Mouse (Mus musculus) intestine, postnatal 0 days (tissue): ENCODE results near the gene Kmt2d. TPM values are rescaled to one million over a fixed set of nuclear protein-coding genes. Genes with fewer than 3 reads are reported as not detected.
A peak's percentile ranks its signal among the peaks of the same experiment; 100 is the strongest.

ENCODE experiments used
- ATAC-seq: fragments of 200-750 bp; cut with Nextera tagmentation; 2 replicates; pipeline ENCODE4 v1.8.0; 2017; ENCODE audit warnings: mild to moderate bottlenecking, moderate TSS enrichment, moderate library complexity
- H3K27ac ChIP-seq: fragments of 300-500 bp; sonication (generic); 2 replicates; pipeline ENCODE4 v1.5.1; 2014; ENCODE audit warnings: mild to moderate bottlenecking, low read depth, low read length, moderate library complexity
- H3K27me3 ChIP-seq: fragments of 300-500 bp; sonication (generic); replicated peaks from 2 replicates; pipeline ENCODE4 v1.6.1; 2014; ENCODE audit warnings: low read length, mixed read lengths; ENCODE audit not compliant: control insufficient read depth, insufficient read depth
- H3K36me3 ChIP-seq: fragments of 300-500 bp; sonication (generic); 2 replicates; pipeline ENCODE4 v1.6.1; 2014; ENCODE audit warnings: mild to moderate bottlenecking, moderate library complexity; ENCODE audit not compliant: control insufficient read depth, insufficient read depth
- H3K4me1 ChIP-seq: fragments of 300-500 bp; sonication (generic); replicated peaks from 2 replicates; pipeline ENCODE4 v1.6.1; 2014; ENCODE audit warnings: antibody characterized with exemption, low read length, mixed read lengths; ENCODE audit not compliant: control insufficient read depth, insufficient read depth
- H3K4me2 ChIP-seq: fragments of 300-500 bp; sonication (generic); replicated peaks from 2 replicates; pipeline ENCODE4 v1.6.1; 2014; ENCODE audit warnings: low read depth, mild to moderate bottlenecking, moderate library complexity
- H3K4me3 ChIP-seq: fragments of 300-500 bp; sonication (generic); 2 replicates; pipeline ENCODE4 v1.5.1; 2014; ENCODE audit warnings: low read depth, low read length
- H3K9ac ChIP-seq: fragments of 300-500 bp; sonication (generic); 2 replicates; pipeline ENCODE4 v1.6.1; 2014; ENCODE audit warnings: mild to moderate bottlenecking, low read depth, low read length
- H3K9me3 ChIP-seq: fragments of 300-500 bp; sonication (generic); 2 replicates; pipeline ENCODE4 v1.6.1; 2016; ENCODE audit warnings: mixed run types; ENCODE audit not compliant: control insufficient read depth
- CTCF ChIP-seq: sonication (generic); IDR thresholded peaks from 2 replicates; pipeline ENCODE4 v1.5.1; 2016; ENCODE audit warnings: low read depth, mild to moderate bottlenecking, control low read depth, antibody characterized with exemption, moderate library complexity
- WGBS: fragments of 180-500 bp; shearing (Covaris S2); extraction: QIAGEN DNeasy Blood & Tissue Kit; methylation state at CpG from one replicate; pipeline ENCODE4 v1.1.7; 2014; 5-methylcytosine and 5-hydroxymethylcytosine counted together
- polyA plus RNA-seq: library from polyadenylated mRNA; unstranded; fragments of >200 nt; fragmentation: Nextera tagmentation; extraction: Ambion mirVana; gene quantifications from 2 replicates; pipeline ENCODE4 v1.2.1, GENCODE M21; 2015

Kmt2d gene
- polyA plus RNA-seq, 1 experiment from 2014 or later: 5.3 TPM

DNA sequence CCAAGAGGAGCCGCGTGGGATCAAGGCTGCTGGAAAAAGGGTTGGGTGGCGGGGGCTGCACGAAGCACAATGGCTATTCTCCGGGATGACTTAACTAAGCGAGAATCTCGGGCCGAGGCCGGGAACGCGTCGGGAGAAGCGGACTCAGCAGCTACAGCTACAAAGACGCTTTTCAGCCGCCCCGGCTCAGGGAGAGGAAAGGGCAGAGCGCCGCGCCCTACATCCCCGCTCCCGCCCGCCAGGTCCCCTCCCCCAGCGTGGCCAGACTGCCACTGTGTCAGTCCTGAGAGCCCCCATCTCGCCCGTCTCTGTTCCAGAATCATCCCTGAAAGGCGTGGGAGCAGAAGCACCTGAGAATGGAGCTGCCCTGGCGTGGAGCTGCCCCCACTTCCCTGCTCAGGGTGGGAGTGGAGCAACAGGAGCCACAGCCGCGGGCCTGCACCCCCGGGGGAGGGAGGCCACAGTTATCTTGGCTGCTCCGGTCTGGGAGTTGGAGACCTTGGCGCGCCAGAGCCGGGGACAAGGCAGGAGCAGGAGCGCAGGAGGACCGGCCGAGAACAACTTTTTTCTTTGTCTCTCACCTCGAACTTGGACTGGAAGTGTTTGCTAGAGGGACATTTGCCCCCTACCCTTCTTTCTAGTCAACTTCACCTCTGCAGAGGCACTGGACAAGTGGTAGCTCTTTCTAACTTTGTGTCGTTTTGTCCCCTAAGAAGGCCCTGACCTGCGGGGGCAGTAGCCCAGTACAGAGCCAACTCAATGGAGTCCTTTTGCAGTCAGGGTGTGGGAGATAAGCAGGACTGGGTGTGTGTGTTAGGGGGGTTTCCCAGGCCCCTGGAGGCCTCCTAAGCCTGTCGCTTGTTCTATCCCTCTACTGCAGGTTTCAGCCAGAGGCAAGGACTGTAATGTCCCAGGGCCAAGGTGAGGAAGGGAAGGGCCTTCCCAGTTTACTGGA lies 24.9 kb upstream of the Kmt2d start:
- Histone ChIP-seq H3K4me1 (peaks cover 16% of the 10 kb centered on the region), H3K36me3 (no peaks in the 10 kb centered on the region), H3K27ac (peak overlapping the region; percentile 50; the same call in 1 of the 2 replicates), H3K9me3 (no peaks in the 10 kb centered on the region), H3K9ac (no peak overlapping the region), H3K27me3 (peaks cover 66% of the 10 kb centered on the region), H3K4me3 (peak overlapping the region; percentile 52), H3K4me2 (peak overlapping the region; percentile 58)
- no peak for ATAC-seq
- 5% methylated on average over 41 of the region's 41 CpGs for WGBS
- no peak for TF ChIP-seq CTCF

DNA sequence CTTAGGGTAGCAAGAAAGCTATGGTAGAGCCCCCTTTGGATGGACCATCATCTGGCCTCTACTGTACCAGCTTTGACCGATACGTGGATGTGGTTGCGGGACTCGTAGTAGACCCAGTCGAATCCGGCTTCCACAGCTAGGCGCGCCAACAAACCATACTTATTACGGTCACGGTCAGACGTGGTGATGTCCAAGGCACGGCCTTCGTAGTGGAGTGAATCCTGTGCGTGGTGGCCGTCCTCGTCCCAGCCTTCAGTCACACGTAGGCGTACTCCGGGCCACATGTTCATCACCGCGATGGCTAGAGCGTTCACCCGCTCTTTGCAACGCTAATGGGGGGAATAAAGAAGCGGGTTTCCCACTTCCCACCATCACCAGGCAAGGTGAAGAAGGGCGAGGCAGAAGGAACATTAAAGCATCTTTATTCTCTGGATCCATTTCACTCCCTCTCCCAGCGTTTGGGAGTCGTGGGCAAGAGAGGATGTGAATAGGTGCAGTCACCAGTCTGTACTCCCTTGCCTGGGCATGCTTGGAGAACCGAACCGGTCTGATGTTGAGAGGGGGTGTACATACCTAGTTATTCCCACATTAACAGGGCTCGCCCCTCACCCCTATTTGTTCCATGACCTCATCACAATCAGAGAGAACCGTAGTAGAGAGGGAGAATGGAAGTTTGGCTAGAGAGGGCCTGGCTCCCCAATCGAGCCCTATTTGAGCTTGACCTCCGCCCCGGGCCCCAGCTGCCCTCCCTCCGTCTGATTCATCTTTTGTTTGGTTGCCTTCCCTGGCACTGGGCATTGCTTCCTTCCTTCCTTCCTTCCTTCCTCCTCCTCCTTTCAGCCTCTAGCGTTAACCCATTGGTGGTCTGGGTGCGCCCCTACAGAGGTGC lies 24.0 kb upstream of the Kmt2d start:
- no peak overlapping the region for H3K9ac ChIP-seq
- peak overlapping the region; percentile 52 for H3K4me3 ChIP-seq
- 10% methylated on average over 38 of the region's 38 CpGs for WGBS
- H3K27me3 ChIP-seq: peaks cover 58% of the 10 kb centered on the region
- ATAC-seq: no peak
- no peaks in the 10 kb centered on the region for H3K36me3 ChIP-seq
- H3K27ac ChIP-seq: no peak overlapping the region
- no peak for TF ChIP-seq CTCF
- H3K9me3 ChIP-seq: no peaks in the 10 kb centered on the region
- H3K4me1 ChIP-seq: peaks cover 16% of the 10 kb centered on the region
- peak overlapping the region; percentile 95 for H3K4me2 ChIP-seq

DNA sequence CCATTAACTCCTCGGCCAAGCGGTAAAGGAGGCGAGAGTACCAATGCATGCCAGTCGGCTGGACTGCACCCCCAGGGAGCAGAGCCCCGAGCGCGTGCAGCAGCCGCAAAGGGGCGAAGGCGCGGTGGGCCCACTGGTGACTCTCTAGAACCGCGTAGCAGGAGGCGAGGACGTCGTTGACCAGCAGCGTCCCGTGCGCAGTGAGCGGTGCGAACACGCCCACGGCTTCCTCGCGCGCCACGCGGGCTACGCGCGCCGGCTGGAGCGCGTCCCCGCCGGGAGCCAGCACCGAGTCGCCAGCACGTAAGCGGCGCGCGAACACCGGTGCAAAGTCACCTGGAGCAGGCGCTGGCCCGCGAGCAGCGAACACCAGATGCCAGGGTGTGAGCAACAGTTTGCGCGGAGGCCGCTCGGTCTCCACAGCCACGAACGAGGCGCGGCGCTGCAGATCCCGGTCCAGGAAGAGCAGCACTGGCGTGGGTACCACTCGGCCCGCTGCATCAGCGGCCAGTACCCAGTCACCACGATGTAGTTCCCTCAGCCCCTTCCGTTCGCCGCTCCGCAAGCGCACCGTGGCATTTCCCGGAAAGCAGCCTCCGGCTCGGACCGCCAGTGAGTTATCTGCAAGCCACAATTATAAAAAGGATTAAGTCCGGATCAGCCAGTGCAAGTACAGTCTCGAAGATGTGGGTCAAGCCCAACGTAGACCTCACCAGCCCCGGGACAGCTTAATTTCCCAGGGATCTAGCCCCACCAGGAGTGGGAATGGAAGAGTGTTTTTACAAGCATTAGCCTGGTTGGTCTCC lies 23.1 kb upstream of the Kmt2d start, which contains the start of gene Rhebl1:
TSS of gene Rhebl1 (minus strand) at position 601 of the 806 bp plus-strand sequence.
- TF ChIP-seq CTCF: peak; percentile 18; the same call in 1 of the 2 replicates
- H3K9ac ChIP-seq: peak within 1 kb of the TSS; percentile 31; the same call in 1 of the 2 replicates
- H3K27me3 ChIP-seq: peaks cover 54% of the 10 kb centered on the region
- peaks cover 16% of the 10 kb centered on the region for H3K4me1 ChIP-seq
- no peaks in the 10 kb centered on the region for H3K36me3 ChIP-seq
- under 1% methylated on average over 77 of the region's 77 CpGs for WGBS
- no peak within 1 kb of the TSS for H3K27ac ChIP-seq
- peak within 1 kb of the TSS; percentile 95 for H3K4me2 ChIP-seq
- peak; percentile 20 for ATAC-seq
- peak within 1 kb of the TSS; percentile 52 for H3K4me3 ChIP-seq
- H3K9me3 ChIP-seq: no peaks in the 10 kb centered on the region

DNA sequence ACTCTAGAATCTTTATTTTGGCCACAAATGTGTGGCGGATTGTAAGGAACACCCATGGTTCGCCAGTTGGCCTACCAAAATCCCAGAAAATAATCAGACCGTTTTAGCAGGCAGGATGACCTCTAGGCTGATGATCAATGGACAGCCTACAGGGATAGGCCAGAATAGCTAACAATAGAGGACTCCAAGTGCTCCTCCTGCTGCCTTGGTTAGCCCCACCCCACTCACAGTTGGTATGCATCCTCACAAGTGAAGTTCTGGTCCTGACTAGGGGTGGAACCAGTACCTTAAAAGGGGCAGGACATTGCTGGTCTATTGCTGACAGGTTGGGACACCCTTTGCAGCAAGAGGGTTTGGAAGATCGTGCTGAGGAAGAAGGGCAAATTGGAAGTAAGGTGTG lies 22.0 kb upstream of the Kmt2d start:
- no peak for TF ChIP-seq CTCF
- H3K4me3 ChIP-seq: no peak overlapping the region
- peaks cover 15% of the 10 kb centered on the region for H3K4me1 ChIP-seq
- no peak for ATAC-seq
- peaks cover 43% of the 10 kb centered on the region for H3K27me3 ChIP-seq
- no peak overlapping the region for H3K27ac ChIP-seq
- H3K4me2 ChIP-seq: no peak overlapping the region
- WGBS: 82% methylated on average over 4 of the region's 4 CpGs
- no peaks in the 10 kb centered on the region for H3K36me3 ChIP-seq
- H3K9me3 ChIP-seq: no peaks in the 10 kb centered on the region
- H3K9ac ChIP-seq: no peak overlapping the region

DNA sequence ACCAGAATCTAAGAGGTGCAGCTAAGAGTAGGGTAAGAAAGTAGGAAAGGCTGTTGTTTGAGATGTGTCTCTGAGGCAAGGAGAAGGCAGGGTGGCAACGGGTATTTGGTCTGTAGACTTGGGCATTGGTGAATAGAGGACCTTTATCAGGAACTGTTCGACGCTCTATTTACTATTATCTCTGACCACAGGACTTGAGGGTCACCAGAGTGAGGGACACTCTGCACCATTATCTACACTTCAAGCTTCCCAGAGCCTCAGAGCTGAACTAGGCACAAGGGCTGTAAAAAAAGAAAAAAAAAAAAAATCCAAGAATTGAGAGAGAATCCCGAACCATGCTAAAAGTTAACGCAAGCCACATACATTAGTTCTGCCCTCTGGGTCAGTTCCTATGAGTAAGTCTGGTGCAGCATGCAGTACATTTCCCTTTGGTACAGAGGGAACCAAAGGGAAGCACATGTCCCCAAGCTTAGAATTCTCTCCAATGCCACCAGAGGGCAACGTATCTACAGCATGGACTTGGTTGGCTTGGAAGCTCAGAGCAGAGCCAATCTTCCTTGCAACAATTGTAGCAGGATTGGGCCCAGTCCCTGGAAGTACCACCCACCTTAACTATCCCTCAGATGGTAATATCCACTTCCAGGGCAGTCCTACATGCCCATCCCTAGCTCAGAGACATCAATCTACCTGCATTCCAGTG lies 21.1 kb upstream of the Kmt2d start:
- H3K4me1 ChIP-seq: peaks cover 13% of the 10 kb centered on the region
- H3K4me2 ChIP-seq: no peak overlapping the region
- H3K36me3 ChIP-seq: no peaks in the 10 kb centered on the region
- H3K9ac ChIP-seq: no peak overlapping the region
- ATAC-seq: peak; percentile 70
- peak; percentile 98 for TF ChIP-seq CTCF
- H3K27me3 ChIP-seq: peaks cover 33% of the 10 kb centered on the region
- H3K9me3 ChIP-seq: no peaks in the 10 kb centered on the region
- WGBS: 31% methylated on average over 6 of the region's 6 CpGs
- no peak overlapping the region; the same call in 1 of the 2 replicates for H3K27ac ChIP-seq
- no peak overlapping the region for H3K4me3 ChIP-seq
